Mouse (Mus musculus) CH12.LX (cell line): Measurements from ENCODE around the gene Ror1. TPM values are rescaled to one million over a fixed set of nuclear protein-coding genes. Genes with fewer than 3 reads are reported as not detected.

Experiments
- DNase-seq: peaks from one replicate; pipeline ENCODE4 v3.0.0-alpha.2; 2013; ENCODE audit errors: extremely low read depth
- H3K27ac ChIP-seq: 2 replicates; pipeline ENCODE4 v1.5.1; 2012; ENCODE audit warnings: low read depth, mild to moderate bottlenecking, control low read depth, moderate library complexity; ENCODE audit not compliant: insufficient read depth
- H3K27me3 ChIP-seq: replicated peaks from 2 replicates; pipeline ENCODE3; 2012; ENCODE audit warnings: inconsistent platforms
- H3K36me3 ChIP-seq, 2 experiments: replicated peaks in 1 of 2; 2 replicates each; pipeline versions ENCODE3 to v1.6.1; 2012; ENCODE audit warnings: inconsistent platforms in 1 of 2, low read length in 1 of 2, mild to moderate bottlenecking in 1 of 2, mixed read lengths in 1 of 2, moderate library complexity in 1 of 2; ENCODE audit not compliant: control insufficient read depth in 1 of 2, insufficient read depth in 1 of 2
- H3K4me1 ChIP-seq, 2 experiments: 2 replicates each; pipeline ENCODE4 v1.6.1; 2012; ENCODE audit warnings: inconsistent platforms in 1 of 2, moderate library complexity in 1 of 2; ENCODE audit not compliant: insufficient read depth in 2 of 2, control insufficient read depth in 1 of 2
- H3K4me2 ChIP-seq: 2 replicates; pipeline ENCODE4 v1.6.1; 2012; ENCODE audit warnings: low read depth, mild to moderate bottlenecking, control low read depth; ENCODE audit not compliant: poor library complexity, insufficient read depth, severe bottlenecking
- H3K4me3 ChIP-seq, 3 experiments: fragments of 150-350 bp in 1 of 3; sonication (generic) in 1 of 3; replicated peaks in 1 of 3; 2 replicates each; pipeline versions ENCODE3 to v1.5.1; 2011 to 2012; ENCODE audit warnings: low read depth in 2 of 3, low read length in 2 of 3, mild to moderate bottlenecking in 2 of 3, moderate library complexity in 2 of 3, control low read depth in 1 of 3, improper control_type of control experiment in 1 of 3, inconsistent platforms in 1 of 3, mixed read lengths in 1 of 3; ENCODE audit not compliant: poor library complexity in 1 of 3
- H3K79me2 ChIP-seq: replicated peaks from 2 replicates; pipeline ENCODE4 v1.6.1; 2012; ENCODE audit warnings: mild to moderate bottlenecking, moderate library complexity; ENCODE audit not compliant: control insufficient read depth, poor library complexity, insufficient read depth, severe bottlenecking; ENCODE audit errors: extremely low read depth
- H3K9ac ChIP-seq: 2 replicates; pipeline ENCODE4 v1.6.1; 2012; ENCODE audit warnings: low read depth, mild to moderate bottlenecking, control low read depth, moderate library complexity; ENCODE audit not compliant: insufficient read depth
- H3K9me3 ChIP-seq: replicated peaks from 2 replicates; pipeline ENCODE3; 2012; ENCODE audit warnings: low read length, inconsistent platforms, mixed read lengths
- BHLHE40 ChIP-seq: IDR thresholded peaks from 2 replicates; pipeline ENCODE4 v1.6.1; 2011; ENCODE audit warnings: mild to moderate bottlenecking, low read depth, low read length, improper control_type of control experiment
- CHD2 ChIP-seq: IDR thresholded peaks from 2 replicates; pipeline ENCODE4 v1.6.1; 2011; ENCODE audit warnings: low read length, improper control_type of control experiment
- E2F4 ChIP-seq: IDR thresholded peaks from 2 replicates; pipeline ENCODE4 v1.6.1; 2011; ENCODE audit warnings: low read depth, low read length, improper control_type of control experiment; ENCODE audit not compliant: insufficient replicate concordance
- ELF1 ChIP-seq: IDR thresholded peaks from 2 replicates; pipeline ENCODE4 v1.6.1; 2014; ENCODE audit warnings: low read depth, mild to moderate bottlenecking, inconsistent platforms, low read length, improper control_type of control experiment
- EP300 ChIP-seq: IDR thresholded peaks from 2 replicates; pipeline ENCODE4 v1.6.1; 2011; ENCODE audit warnings: low read length, improper control_type of control experiment
- IRF4 ChIP-seq: IDR thresholded peaks from 2 replicates; pipeline ENCODE4 v1.6.1; 2014; ENCODE audit warnings: low read depth, mild to moderate bottlenecking, inconsistent platforms, low read length, improper control_type of control experiment
- JUND ChIP-seq: conservative IDR thresholded peaks from 2 replicates; pipeline ENCODE4 v1.6.1; 2011; ENCODE audit warnings: low read depth, low read length, improper control_type of control experiment
- KAT2A ChIP-seq: IDR thresholded peaks from 2 replicates; pipeline ENCODE4 v1.6.1; 2012; ENCODE audit warnings: low read length, improper control_type of control experiment, inconsistent platforms; ENCODE audit not compliant: insufficient replicate concordance
- MAFK ChIP-seq: IDR thresholded peaks from 2 replicates; pipeline ENCODE4 v1.6.1; 2011; ENCODE audit warnings: low read length, improper control_type of control experiment; ENCODE audit not compliant: insufficient replicate concordance
- MAX ChIP-seq: IDR thresholded peaks from 2 replicates; pipeline ENCODE4 v1.6.1; 2011; ENCODE audit warnings: low read length, improper control_type of control experiment
- MEF2A ChIP-seq: IDR thresholded peaks from 2 replicates; pipeline ENCODE4 v1.6.1; 2014; ENCODE audit warnings: low read depth, mild to moderate bottlenecking, inconsistent platforms, low read length, improper control_type of control experiment, borderline replicate concordance
- MXI1 ChIP-seq: IDR thresholded peaks from 2 replicates; pipeline ENCODE4 v1.6.1; 2011; ENCODE audit warnings: mild to moderate bottlenecking, low read depth, low read length, improper control_type of control experiment
- MYC ChIP-seq: IDR thresholded peaks from 2 replicates; pipeline ENCODE4 v1.6.1; 2011; ENCODE audit warnings: low read depth, mild to moderate bottlenecking, improper control_type of control experiment, low read length
- NELFE ChIP-seq: IDR thresholded peaks from 2 replicates; pipeline ENCODE4 v1.6.1; 2011; ENCODE audit warnings: low read depth, low read length, improper control_type of control experiment
- NRF1 ChIP-seq: IDR thresholded peaks from 2 replicates; pipeline ENCODE4 v1.6.1; 2014; ENCODE audit warnings: low read depth, mild to moderate bottlenecking, inconsistent platforms, low read length, improper control_type of control experiment, moderate library complexity
- PAX5 ChIP-seq: IDR thresholded peaks from 2 replicates; pipeline ENCODE4 v1.6.1; 2012; ENCODE audit warnings: low read length, inconsistent platforms, mixed read lengths
- POLR2AphosphoS2 ChIP-seq: IDR thresholded peaks from 2 replicates; pipeline ENCODE4 v1.6.1; 2011; ENCODE audit warnings: low read depth, low read length, improper control_type of control experiment
- RCOR1 ChIP-seq: conservative IDR thresholded peaks from 2 replicates; pipeline ENCODE4 v1.6.1; 2012; ENCODE audit warnings: low read depth, mild to moderate bottlenecking, inconsistent platforms, low read length, improper control_type of control experiment
- SIN3A ChIP-seq: IDR thresholded peaks from 2 replicates; pipeline ENCODE4 v1.6.1; 2012; ENCODE audit warnings: low read length, improper control_type of control experiment, inconsistent platforms
- TCF12 ChIP-seq: IDR thresholded peaks from 2 replicates; pipeline ENCODE4 v1.6.1; 2014; ENCODE audit warnings: low read depth, mild to moderate bottlenecking, inconsistent platforms, low read length, improper control_type of control experiment
- USF1 ChIP-seq: IDR thresholded peaks from 2 replicates; pipeline ENCODE4 v1.6.1; 2014; ENCODE audit warnings: low read depth, mild to moderate bottlenecking, inconsistent platforms, low read length, improper control_type of control experiment
- USF2 ChIP-seq: conservative IDR thresholded peaks from 2 replicates; pipeline ENCODE4 v1.6.1; 2011; ENCODE audit warnings: low read depth, low read length, improper control_type of control experiment
- ZC3H11A ChIP-seq: IDR thresholded peaks from 2 replicates; pipeline ENCODE4 v1.6.1; 2012; ENCODE audit warnings: low read depth, mild to moderate bottlenecking, inconsistent platforms, low read length, improper control_type of control experiment
- ZKSCAN1 ChIP-seq: IDR thresholded peaks from 2 replicates; pipeline ENCODE4 v1.6.1; 2012; ENCODE audit warnings: low read depth, inconsistent platforms, low read length, improper control_type of control experiment, borderline replicate concordance
- ZMIZ1 ChIP-seq: IDR thresholded peaks from 2 replicates; pipeline ENCODE4 v1.6.1; 2012; ENCODE audit warnings: low read depth, mild to moderate bottlenecking, inconsistent platforms, low read length, improper control_type of control experiment
- dilution Hi-C: fragments of 300-500 bp; cut with MboI; formaldehyde crosslinking; loops from 2 replicates; pipeline ENCODE4 v1.14.3; 2020; ENCODE audit warnings: low sequenced_read_pairs; ENCODE audit not compliant: extremely low pct_unique_long_range_greater_than_20kb, extremely low pct_ligation_motif_present
- in situ Hi-C: fragments of 300-500 bp; cut with MboI; formaldehyde crosslinking; loops from 3 replicates; pipeline ENCODE4 v1.14.3; 2019; ENCODE audit warnings: low sequenced_read_pairs, low pct_ligation_motif_present, low pct_unique_long_range_greater_than_20kb, mixed read lengths
- polyA plus RNA-seq: library from polyadenylated mRNA; unstranded; fragments of >175 nt; gene quantifications from 2 replicates; pipeline ENCODE4 v1.2.1, GENCODE M21; 2012; ENCODE audit warnings: low read depth; ENCODE audit not compliant: insufficient read length
- total RNA-seq, 2 experiments: library from RNA; depleted of rRNA; stranded (reverse); fragments of 300-350 nt in 1 of 2; fragments of >200 nt in 1 of 2; gene quantifications; 2 replicates each; pipeline ENCODE4 v1.2.3; 2012 to 2014

The Ror1 gene
- total and polyA plus RNA-seq, 3 experiments: not detected

- in situ Hi-C loops (no loop called here), dilution Hi-C loops (no loop called here)
- Histone ChIP-seq H3K9ac (no peak overlapping the region), H3K36me3 (no peaks in the 10 kb centered on the region), H3K9me3 (no peaks in the 10 kb centered on the region), H3K79me2 (no peaks in the 10 kb centered on the region), H3K4me2 (no peak overlapping the region), H3K27ac (no peak overlapping the region), H3K4me1 (no peaks in the 10 kb centered on the region), H3K4me3 (no peak overlapping the region), H3K27me3 (peaks cover 11% of the 10 kb centered on the region)
- no peak for DNase-seq
- TF ChIP-seq BHLHE40 (no peak), E2F4 (no peak), ZC3H11A (no peak), MAX (no peak), MEF2A (no peak), ZMIZ1 (no peak), RCOR1 (no peak), MXI1 (no peak), MAFK (no peak), SIN3A (no peak), ZKSCAN1 (no peak), CHD2 (no peak), MYC (no peak), JUND (no peak)
Observed at GRCm38 (mm10) chr4:100128026-100128922, 32.7 kb downstream of the Ror1 start.

GRCm38 (mm10) chr4:100129201-100129600 lies 33.6 kb downstream of the Ror1 start:
- DNase-seq: no peak
- TF ChIP-seq CHD2 (no peak), USF2 (no peak), SIN3A (no peak), NRF1 (no peak), NELFE (no peak), POLR2AphosphoS2 (no peak), KAT2A (no peak), MYC (no peak), JUND (no peak), IRF4 (no peak), ZMIZ1 (no peak), EP300 (no peak), ZC3H11A (no peak), BHLHE40 (no peak), ELF1 (no peak), USF1 (no peak), RCOR1 (no peak), TCF12 (no peak), PAX5 (no peak), MEF2A (no peak)
- Histone ChIP-seq H3K4me3 (no peak overlapping the region), H3K9ac (no peak overlapping the region), H3K4me2 (no peak overlapping the region), H3K9me3 (no peaks in the 10 kb centered on the region), H3K79me2 (no peaks in the 10 kb centered on the region), H3K4me1 (no peaks in the 10 kb centered on the region), H3K27ac (no peak overlapping the region), H3K27me3 (peaks cover 7% of the 10 kb centered on the region), H3K36me3 (no peaks in the 10 kb centered on the region)
- dilution Hi-C loops: no loop called here
- in situ Hi-C loops: no loop called here
